Mouse (Mus musculus) retina, postnatal 7 days (tissue): ENCODE results near the gene Klf8.
"Not testable (repeated sequence)": the region's sequence is repeated elsewhere in the genome, so short reads cannot be mapped to it uniquely, and the experiment has no call there.

Source experiments
- DNase-seq: peaks from one replicate; pipeline ENCODE4 v3.0.0-alpha.2; 2012; ENCODE audit warnings: low read depth, low spot score

The Klf8 gene

DNA sequence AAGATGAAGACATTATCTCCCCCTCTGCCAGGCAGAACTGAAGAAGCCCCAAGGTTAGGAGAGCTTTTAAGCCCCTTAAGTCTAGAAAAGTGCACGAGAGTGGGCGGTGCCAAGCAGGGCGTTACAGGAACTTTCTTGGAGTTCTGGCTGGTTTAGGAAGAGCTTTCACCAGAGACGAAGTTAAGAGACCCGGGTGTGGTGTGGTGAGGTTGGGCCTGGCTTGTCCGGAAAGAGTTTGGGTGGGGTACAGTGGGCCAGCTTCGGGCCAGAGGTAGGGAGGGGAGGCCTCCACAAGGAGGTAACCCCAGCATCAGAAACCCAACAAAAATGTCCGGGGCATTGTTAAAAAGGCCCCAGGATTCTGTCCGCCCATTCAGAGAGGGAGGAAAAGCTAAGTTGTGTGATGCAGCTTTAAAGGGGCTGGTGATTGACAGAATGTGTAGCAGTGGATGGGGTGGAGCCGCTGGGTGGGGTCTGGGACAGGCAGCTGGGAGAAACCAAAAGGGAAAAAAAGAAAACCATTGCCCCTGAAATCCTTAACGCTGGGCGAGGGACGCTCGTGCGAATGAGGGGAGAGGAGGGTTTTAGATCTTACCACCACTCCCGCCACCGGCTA is at the start of gene Klf8:
Gene Klf8 (plus strand): TSS at position 163 of the 616 bp plus-strand sequence.
- no peak for DNase-seq

DNA sequence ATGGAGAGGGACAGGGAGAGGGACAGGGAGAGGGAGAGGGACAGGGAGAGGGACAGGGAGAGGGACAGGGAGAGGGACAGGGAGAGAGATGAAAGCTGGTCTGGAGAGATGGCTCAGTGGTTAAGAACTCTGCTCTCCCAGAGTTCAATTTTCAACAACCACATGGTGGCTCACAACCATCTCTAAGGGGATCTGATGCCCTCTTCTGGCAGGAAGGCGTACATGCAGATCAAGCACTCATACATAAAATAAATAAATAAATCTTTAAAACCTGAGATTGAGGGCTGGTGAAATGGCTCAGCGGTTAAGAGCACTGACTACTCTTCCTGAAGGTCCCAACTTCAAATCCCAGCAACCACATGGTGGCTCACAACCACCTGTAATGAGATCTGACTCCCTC is 38.1 kb upstream of the Klf8 start:
- DNase-seq: not testable (repeated sequence)

DNA sequence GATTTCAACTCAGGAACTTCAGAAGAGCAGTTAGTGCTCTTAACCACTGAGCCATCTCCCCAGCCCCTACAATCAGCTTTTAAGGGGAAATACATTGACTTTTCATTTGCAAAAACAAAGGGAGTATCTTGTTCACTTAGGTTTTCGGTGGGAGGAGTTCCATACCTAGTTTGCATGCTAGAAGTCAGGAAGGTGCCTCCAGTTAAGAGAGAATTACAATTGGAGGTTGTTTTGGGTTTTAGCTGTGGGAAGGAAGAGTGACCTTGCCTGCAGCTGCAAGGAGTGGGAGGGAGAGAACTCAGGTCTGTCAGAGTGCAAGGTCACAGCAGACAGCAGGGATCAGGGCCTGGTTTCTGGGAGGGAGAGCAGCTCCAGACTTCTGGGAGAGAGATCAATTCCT is 26.2 kb upstream of the Klf8 start:
- DNase-seq: no peak

GRCm38 (mm10) chrX:153231240-153231639 is 6.0 kb upstream of the Klf8 start:
- DNase-seq: no peak

- no peak for DNase-seq
These were observed 4.0 kb upstream of the Klf8 start for GRCm38 (mm10) chrX:153233255-153233654.

DNA sequence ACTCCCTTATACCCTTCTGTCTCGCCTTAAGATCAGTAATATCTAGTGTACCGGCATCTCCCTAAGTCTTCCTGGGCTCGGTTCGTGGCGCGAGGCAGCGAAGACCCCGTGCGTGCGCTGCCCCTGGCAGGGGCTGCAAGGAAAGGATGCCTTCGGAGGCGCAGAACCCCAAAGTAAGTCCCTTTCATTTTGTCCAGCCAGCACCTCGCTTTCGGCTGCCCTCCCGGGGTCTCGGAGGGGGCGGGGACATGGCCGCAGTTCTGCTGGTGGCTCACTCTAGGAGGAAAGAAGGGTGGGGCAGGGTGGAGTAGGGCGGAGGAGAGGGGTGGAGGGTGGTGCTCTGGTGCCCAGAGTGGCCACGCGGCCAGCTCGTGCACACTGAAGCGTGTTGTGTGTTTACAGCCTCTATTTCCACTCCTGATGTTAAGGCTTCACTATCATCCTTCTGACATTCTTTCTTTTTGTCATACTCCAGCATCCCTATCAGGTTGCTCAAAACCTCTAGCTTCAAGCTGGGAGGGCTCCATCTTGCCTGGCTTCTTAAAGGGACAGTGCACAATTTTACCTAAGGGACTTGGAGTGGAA is 746 bp downstream of the Klf8 start:
- DNase-seq: no peak

GRCm38 (mm10) chrX:153254256-153254655 is 17.0 kb downstream of the Klf8 start:
- no peak for DNase-seq

GRCm38 (mm10) chrX:153255504-153255903 is 18.2 kb downstream of the Klf8 start:
- DNase-seq: no peak

DNA sequence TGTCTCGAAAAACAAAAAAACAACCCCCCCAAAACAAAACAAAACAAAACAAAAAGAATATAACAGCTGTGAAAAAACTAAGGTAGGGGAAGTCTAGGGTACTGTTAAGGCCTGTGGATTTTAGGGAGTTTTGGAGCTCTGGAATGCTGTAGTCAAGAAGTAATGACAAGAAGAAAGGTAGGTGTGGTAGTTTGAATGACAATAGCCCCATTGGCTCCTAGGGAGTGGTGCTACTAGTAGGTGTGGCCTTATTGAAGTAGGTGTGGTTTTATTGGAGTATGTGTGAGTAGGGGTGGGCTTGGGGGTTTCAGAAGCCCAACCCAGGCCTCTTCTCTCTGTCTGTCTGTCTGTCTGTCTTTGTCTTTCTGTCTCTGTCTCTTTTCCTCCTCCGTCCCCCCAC is 44.9 kb downstream of the Klf8 start:
- DNase-seq: no peak

DNA sequence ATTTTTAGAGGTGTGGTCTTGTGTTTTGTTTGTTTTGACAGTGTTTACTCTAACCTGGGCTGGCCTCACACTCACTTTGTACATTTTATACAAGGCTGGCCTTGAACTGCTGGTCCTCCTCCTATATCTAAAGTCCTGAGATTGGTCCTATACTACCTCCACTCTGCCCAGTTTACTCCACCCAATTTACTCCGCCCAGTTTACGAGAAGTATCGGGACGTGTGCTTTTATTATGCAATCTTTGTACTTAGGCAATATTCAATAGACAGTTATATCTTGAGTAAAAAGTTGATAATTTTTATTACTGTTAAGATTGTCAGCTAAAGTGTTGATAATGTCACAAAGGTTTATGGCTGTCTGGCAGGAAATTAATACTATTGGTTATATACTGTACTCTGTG is 74.1 kb downstream of the Klf8 start:
- no peak for DNase-seq

GRCm38 (mm10) chrX:153323105-153323504 is 85.8 kb downstream of the Klf8 start:
- DNase-seq: no peak

DNA sequence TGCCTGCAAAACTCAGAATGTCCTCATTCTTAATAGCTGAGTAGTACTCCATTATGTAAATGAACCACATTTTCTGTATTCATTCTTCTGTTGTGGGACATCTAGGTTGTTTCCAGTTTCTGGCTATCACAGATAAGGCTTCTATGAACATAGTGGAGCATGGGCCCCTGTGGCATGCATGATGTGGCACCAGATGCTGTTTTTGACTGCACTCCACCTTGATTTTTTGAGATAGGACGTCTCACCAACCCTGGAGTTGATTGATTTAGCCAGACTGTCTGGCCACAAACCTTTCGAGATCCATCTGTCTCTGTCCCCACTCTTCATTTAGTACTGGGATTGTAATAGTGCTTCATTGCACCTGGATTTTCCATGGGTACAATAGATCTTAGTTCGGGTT is 96.9 kb downstream of the Klf8 start:
- DNase-seq: not testable (repeated sequence)

GRCm38 (mm10) chrX:153359331-153360215 is 122.3 kb downstream of the Klf8 start:
- DNase-seq: no peak

- DNase-seq: no peak
These were observed 122.9 kb downstream of the Klf8 start for GRCm38 (mm10) chrX:153360216-153360590.

DNA sequence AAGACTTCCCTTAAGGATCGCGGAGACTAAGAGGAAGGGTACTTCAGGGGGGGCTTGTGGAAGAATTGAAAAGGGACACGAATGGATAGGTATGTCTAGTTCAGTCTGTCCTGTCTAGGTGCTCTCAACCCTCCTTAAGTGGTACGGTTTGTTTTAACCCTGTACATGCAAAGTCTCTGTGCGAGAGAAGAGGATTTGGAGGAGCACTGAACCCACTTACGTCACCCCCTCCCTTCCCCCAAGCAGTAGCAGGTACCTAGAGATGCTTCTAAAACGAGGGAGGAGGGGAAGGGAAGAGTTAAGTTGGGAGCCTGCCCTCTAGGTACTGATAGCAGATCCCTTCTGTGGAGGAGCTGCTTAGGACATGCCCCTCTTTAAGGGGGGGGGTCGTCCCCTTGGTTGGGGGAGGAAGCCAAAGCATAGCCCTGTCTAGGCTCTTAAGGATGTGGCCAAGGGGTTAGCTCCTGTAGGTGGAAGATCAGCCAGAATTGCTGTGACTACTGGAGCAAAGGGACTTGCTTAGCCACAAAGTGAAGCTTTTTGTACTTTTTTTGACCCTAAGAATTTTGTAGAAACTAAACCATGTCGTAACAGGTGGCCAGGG is 123.5 kb downstream of the Klf8 start:
- DNase-seq: no peak

DNA sequence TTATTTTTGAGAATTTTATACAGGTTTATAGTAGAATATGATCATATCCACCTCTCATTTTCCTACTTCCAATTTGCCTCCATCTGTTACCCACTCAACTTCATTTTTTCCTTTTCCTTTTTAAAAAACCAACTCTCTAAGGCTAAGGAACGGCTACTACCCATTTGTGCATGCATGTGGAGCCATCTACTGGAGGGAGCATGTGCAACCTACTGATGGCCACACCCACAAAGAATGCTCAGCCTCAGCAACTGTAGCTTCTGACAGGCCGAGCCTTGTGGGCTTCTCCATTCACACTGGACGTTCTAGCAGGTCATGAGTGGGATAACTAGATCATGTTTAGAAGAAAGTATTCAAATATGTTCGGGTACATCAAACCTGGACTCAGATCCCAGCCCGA is 129.5 kb downstream of the Klf8 start:
- DNase-seq: no peak

DNA sequence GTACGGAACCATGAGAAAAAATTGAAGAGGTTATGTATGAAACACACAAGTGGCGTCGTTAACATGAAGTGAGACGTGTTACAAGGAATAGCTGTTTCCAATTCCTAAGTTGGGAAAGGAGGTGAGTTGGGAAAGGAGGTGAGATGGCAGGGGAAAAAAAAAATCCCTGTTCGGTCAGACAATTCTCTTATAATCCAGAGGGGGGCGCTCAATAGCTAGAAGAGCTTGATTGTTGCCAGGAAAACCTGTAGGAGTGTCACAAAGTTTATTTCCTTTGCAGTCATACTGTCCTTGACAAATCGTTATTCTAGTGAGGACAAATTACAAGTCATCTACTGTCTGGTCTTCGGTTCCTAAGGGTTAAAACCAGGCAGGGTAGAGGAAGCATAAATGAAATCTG is 132.5 kb downstream of the Klf8 start:
- DNase-seq: no peak

DNA sequence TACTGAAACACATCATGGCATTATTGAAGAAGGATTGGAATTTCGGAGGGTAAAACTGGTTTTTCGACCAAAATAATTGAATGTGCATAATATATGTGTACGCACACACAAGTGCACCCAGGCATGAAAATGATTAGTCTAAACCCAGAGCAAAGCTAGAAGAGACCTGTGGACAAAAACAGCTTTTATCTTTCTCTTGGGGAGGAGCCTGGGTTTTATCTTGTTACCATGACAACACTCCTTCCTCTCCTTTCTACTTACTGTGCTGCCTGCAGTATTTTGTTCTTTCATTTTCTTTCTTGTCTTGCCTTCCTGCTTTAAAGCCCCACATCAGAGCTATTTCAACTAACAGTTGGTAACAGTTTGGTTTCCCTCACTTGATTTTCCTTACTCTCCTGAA is 137.8 kb downstream of the Klf8 start:
- no peak for DNase-seq

DNA sequence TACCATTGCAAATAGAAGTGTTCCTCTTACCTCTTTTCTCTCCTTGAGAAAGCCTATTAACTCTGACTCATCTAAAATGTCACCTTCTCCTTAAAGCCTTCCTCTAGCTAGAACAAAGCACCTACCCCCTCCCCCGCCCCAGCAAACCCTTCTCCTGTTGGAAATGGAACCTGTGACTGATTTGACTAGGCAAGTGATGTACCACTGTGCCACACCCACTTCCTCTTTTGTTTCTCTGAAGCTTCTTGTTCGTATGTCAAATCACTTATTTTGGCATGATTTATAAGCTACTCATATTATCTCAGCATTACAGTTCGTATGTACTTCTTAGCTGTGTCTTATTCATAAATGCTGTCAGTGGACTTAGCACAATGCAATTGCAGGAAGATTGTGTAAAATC is 144.5 kb downstream of the Klf8 start:
- no peak for DNase-seq

DNA sequence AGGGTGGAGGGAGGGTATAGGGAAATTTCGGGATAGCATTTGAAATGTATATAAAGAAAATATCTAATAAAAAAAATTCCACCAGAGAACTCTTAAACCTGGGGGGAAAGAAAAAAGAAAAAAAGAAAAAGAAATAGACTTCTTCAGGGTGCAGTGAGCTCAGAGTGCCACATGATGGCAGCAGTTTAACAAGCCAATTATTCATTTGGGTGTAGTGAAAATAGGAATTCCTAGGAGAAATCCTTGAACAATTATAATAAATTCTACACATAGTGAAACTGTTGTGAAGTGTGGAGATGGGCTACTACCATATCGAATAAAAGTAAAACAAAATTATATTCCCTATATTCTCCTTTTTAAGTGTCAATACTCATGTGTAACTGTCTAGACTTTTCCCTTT is 152.0 kb downstream of the Klf8 start:
- no peak for DNase-seq

GRCm38 (mm10) chrX:153417067-153417466 is 179.8 kb downstream of the Klf8 start:
- no peak for DNase-seq

DNA sequence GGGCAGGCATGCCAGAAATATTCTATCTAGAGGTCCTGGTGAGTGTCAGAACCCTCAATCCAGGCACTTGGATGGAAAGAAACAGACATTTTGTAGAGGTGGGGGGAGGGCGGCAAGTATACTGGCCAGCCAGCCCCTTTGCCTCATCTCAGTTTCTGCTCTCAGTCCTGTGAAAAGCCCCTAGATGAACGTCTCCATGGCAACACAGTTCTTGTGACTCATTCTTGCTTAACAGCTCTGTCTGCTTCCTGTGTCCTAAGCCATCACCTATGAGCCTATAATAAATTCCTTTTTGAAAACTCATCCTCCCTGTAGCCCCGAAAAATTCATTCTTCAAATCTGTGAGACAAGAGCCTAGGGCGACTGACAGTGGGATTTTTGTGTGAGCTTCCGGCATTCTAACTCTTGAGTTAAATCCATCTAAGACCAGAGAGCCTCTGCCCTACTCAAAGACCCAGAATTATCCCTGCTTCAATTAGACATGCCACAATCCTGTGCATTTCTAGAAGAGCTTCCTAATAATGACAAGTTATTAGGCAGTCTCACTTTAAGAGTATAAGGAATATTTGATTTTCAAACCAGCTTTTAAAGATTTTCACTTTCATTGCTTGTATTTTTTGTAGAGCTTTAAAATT is 196.5 kb downstream of the Klf8 start:
- no peak for DNase-seq
